Mouse (Mus musculus): ENCODE results near the gene 9130008F23Rik. TPM values are rescaled to one million over a fixed set of nuclear protein-coding genes. Genes with fewer than 3 reads are reported as not detected.

9130008F23Rik gene
- polyA plus RNA-seq, 1 experiment = 3.7 TPM

GRCm38 (mm10) chr17:40896863-40897262 lies 16.5 kb upstream of the 9130008F23Rik start:
- no peak overlapping the region for H3K4me3 ChIP-seq (ENCODE audit: insufficient read depth, low read depth, low read length)
- WGBS = 63% methylated on average over 1 of the region's 1 CpGs
- H3K27ac ChIP-seq (ENCODE audit: insufficient read depth, low read depth, low read length) = no peak overlapping the region
- no peaks in the 10 kb centered on the region for H3K27me3 ChIP-seq (replicated peaks; ENCODE audit: control insufficient read depth, insufficient read depth, low read length)
- no peaks in the 10 kb centered on the region for H3K36me3 ChIP-seq (ENCODE audit: control insufficient read depth, insufficient read depth, low read length)
- DNase-seq = peak; percentile 35
- TF ChIP-seq POLR2A (IDR thresholded peaks at IDR 0.05; ENCODE audit: low read depth, low read length) (no peak), CTCF (conservative IDR thresholded peaks at IDR 0.05; ENCODE audit: insufficient read depth, insufficient read length, low read depth, low read length) (0 out of 2 replicates have a peak, but pooled peaks have one; percentile 4)
- no peaks in the 10 kb centered on the region for H3K4me1 ChIP-seq (ENCODE audit: control insufficient read depth, insufficient read depth, low read length)

- DNase-seq = no peak
- H3K4me1 ChIP-seq (ENCODE audit: control insufficient read depth, insufficient read depth, low read length) = no peaks in the 10 kb centered on the region
- H3K27ac ChIP-seq (ENCODE audit: insufficient read depth, low read depth, low read length) = no peak overlapping the region
- no peak overlapping the region for H3K4me3 ChIP-seq (ENCODE audit: insufficient read depth, low read depth, low read length)
- WGBS = 76% methylated on average over 4 of the region's 4 CpGs
- H3K36me3 ChIP-seq (ENCODE audit: control insufficient read depth, insufficient read depth, low read length) = no peaks in the 10 kb centered on the region
- no peak for TF ChIP-seq CTCF (conservative IDR thresholded peaks at IDR 0.05; ENCODE audit: insufficient read depth, insufficient read length, low read depth, low read length)
- no peak for TF ChIP-seq POLR2A (IDR thresholded peaks at IDR 0.05; ENCODE audit: low read depth, low read length)
- no peaks in the 10 kb centered on the region; the same call in 1 of the 2 replicates for H3K27me3 ChIP-seq (replicated peaks; ENCODE audit: control insufficient read depth, insufficient read depth, low read length)
These were observed 7.6 kb upstream of the 9130008F23Rik start for GRCm38 (mm10) chr17:40887849-40888536.

DNA sequence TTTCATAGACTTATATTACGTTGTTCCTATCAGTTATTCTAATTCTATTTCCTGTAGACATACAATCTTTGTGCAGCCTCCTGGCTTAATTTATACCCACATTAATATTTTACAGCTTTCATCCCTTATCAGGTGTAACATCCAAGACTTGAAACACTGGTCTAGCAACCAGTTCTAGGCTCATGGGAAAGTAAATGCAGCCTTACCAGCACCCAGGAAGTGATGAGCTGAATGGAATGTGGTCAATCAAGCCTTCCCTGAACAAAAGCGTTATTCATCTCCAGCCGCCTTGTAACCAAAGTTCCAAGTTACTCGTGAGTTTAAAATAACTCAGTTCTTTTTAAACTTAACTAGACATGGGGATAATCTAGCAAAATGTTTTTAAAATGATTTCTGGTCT lies 4.8 kb upstream of the 9130008F23Rik start:
- 77% methylated on average over 4 of the region's 4 CpGs for WGBS
- no peaks in the 10 kb centered on the region; the same call in 1 of the 2 replicates for H3K27me3 ChIP-seq (replicated peaks; ENCODE audit: control insufficient read depth, insufficient read depth, low read length)
- no peak overlapping the region for H3K27ac ChIP-seq (ENCODE audit: insufficient read depth, low read depth, low read length)
- no peak for DNase-seq
- H3K36me3 ChIP-seq (ENCODE audit: control insufficient read depth, insufficient read depth, low read length) = no peaks in the 10 kb centered on the region
- TF ChIP-seq POLR2A (IDR thresholded peaks at IDR 0.05; ENCODE audit: low read depth, low read length) (no peak), CTCF (conservative IDR thresholded peaks at IDR 0.05; ENCODE audit: insufficient read depth, insufficient read length, low read depth, low read length) (no peak)
- H3K4me1 ChIP-seq (ENCODE audit: control insufficient read depth, insufficient read depth, low read length) = peaks cover 3% of the 10 kb centered on the region; the same call in 1 of the 2 replicates
- no peak overlapping the region for H3K4me3 ChIP-seq (ENCODE audit: insufficient read depth, low read depth, low read length)

DNA sequence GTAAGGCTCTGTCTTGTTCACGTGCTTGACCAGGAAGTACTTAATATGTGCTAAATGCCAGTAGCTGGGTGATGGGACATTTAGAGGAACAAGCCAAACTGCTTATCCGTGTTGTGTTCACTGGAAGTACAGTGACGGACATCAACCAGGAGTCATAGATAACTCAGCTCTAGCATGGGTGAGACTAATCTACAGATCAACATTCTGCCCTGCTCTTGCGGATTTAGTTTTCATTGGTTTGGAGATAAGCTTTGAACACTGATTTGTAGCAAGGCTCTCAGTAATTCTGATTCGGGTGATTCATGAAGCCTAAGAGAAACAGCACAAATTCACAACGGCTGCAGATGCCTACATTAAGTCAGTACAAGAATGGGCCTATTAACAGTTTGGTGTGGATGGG lies 1.8 kb upstream of the 9130008F23Rik start:
- Histone ChIP-seq H3K36me3 (ENCODE audit: control insufficient read depth, insufficient read depth, low read length) (no peaks in the 10 kb centered on the region), H3K27ac (ENCODE audit: insufficient read depth, low read depth, low read length) (no peak overlapping the region), H3K4me1 (ENCODE audit: control insufficient read depth, insufficient read depth, low read length) (peaks cover 3% of the 10 kb centered on the region; the same call in 1 of the 2 replicates), H3K27me3 (replicated peaks; ENCODE audit: control insufficient read depth, insufficient read depth, low read length) (no peaks in the 10 kb centered on the region; the same call in 1 of the 2 replicates), H3K4me3 (ENCODE audit: insufficient read depth, low read depth, low read length) (no peak overlapping the region)
- DNase-seq = no peak
- TF ChIP-seq POLR2A (IDR thresholded peaks at IDR 0.05; ENCODE audit: low read depth, low read length) (no peak), CTCF (conservative IDR thresholded peaks at IDR 0.05; ENCODE audit: insufficient read depth, insufficient read length, low read depth, low read length) (no peak)
- 91% methylated on average over 6 of the region's 6 CpGs for WGBS

- H3K27ac ChIP-seq (ENCODE audit: insufficient read depth, low read depth, low read length) = peak overlapping the region; percentile 51
These were observed 833 bp downstream of the 9130008F23Rik start for GRCm38 (mm10) chr17:40879528-40879923.

GRCm38 (mm10) chr17:40877741-40878140 lies 2.6 kb downstream of the 9130008F23Rik start:
- DNase-seq = no peak
- Histone ChIP-seq H3K4me1 (ENCODE audit: control insufficient read depth, insufficient read depth, low read length) (peaks cover 3% of the 10 kb centered on the region; the same call in 1 of the 2 replicates), H3K4me3 (ENCODE audit: insufficient read depth, low read depth, low read length) (peak overlapping the region; percentile 12; the same call in 1 of the 2 replicates), H3K36me3 (ENCODE audit: control insufficient read depth, insufficient read depth, low read length) (no peaks in the 10 kb centered on the region), H3K27ac (ENCODE audit: insufficient read depth, low read depth, low read length) (peak overlapping the region; percentile 9; the same call in 1 of the 2 replicates), H3K27me3 (replicated peaks; ENCODE audit: control insufficient read depth, insufficient read depth, low read length) (no peaks in the 10 kb centered on the region; the same call in 1 of the 2 replicates)
- TF ChIP-seq CTCF (conservative IDR thresholded peaks at IDR 0.05; ENCODE audit: insufficient read depth, insufficient read length, low read depth, low read length) (no peak), POLR2A (IDR thresholded peaks at IDR 0.05; ENCODE audit: low read depth, low read length) (no peak)
- 59% methylated on average over 3 of the region's 3 CpGs for WGBS

More at GRCm38 (mm10) chr17:40879528-40879923, 833 bp downstream of the 9130008F23Rik start:
- Histone ChIP-seq H3K4me1 (ENCODE audit: control insufficient read depth, insufficient read depth, low read length) (peaks cover 3% of the 10 kb centered on the region; the same call in 1 of the 2 replicates), H3K36me3 (ENCODE audit: control insufficient read depth, insufficient read depth, low read length) (no peaks in the 10 kb centered on the region), H3K27me3 (replicated peaks; ENCODE audit: control insufficient read depth, insufficient read depth, low read length) (no peaks in the 10 kb centered on the region; the same call in 1 of the 2 replicates), H3K4me3 (ENCODE audit: insufficient read depth, low read depth, low read length) (peak overlapping the region; percentile 73)
- DNase-seq = no peak
- TF ChIP-seq CTCF (conservative IDR thresholded peaks at IDR 0.05; ENCODE audit: insufficient read depth, insufficient read length, low read depth, low read length) = no peak
- TF ChIP-seq POLR2A (IDR thresholded peaks at IDR 0.05; ENCODE audit: low read depth, low read length) = no peak
- 27% methylated on average over 6 of the region's 6 CpGs for WGBS

DNA sequence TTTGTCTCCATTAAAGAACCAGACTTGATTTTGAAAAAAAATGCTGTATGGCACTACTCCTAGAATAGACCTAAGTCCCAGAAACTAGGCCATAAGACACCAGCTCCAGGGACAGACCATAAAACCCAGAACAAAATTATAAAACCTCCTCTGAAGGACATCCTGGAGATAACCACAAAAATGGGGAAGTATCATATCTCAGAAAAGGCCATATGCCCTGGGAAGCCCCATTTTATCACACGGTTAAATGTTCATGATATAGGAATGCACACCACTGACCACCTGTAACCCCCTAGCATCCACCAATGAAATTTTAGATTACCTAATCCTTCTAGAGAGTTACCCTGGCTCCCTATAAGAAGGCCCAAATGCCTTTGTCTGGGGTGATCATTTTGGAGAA lies 4.8 kb downstream of the 9130008F23Rik start:
- no peak overlapping the region for H3K4me3 ChIP-seq (ENCODE audit: insufficient read depth, low read depth, low read length)
- no peak for DNase-seq
- no peak overlapping the region for H3K27ac ChIP-seq (ENCODE audit: insufficient read depth, low read depth, low read length)
- H3K36me3 ChIP-seq (ENCODE audit: control insufficient read depth, insufficient read depth, low read length) = no peaks in the 10 kb centered on the region
- no peaks in the 10 kb centered on the region for H3K4me1 ChIP-seq (ENCODE audit: control insufficient read depth, insufficient read depth, low read length)
- 94% methylated on average over 1 of the region's 1 CpGs for WGBS
- H3K27me3 ChIP-seq (replicated peaks; ENCODE audit: control insufficient read depth, insufficient read depth, low read length) = no peaks in the 10 kb centered on the region
- TF ChIP-seq POLR2A (IDR thresholded peaks at IDR 0.05; ENCODE audit: low read depth, low read length) (no peak), CTCF (conservative IDR thresholded peaks at IDR 0.05; ENCODE audit: insufficient read depth, insufficient read length, low read depth, low read length) (no peak)
